Mouse (Mus musculus) lung, adult 18-20 months (tissue): Measurements from ENCODE around the gene Lamc1.
"Not testable (repeated sequence)": the region's sequence is repeated elsewhere in the genome, so short reads cannot be mapped to it uniquely, and the experiment has no call there.

Experiments used
- DNase-seq, 2 experiments: peaks; one replicate each; pipeline ENCODE4 v3.0.0; 2022; ENCODE audit warnings: mixed read lengths in 2 of 2

Gene Lamc1

DNA sequence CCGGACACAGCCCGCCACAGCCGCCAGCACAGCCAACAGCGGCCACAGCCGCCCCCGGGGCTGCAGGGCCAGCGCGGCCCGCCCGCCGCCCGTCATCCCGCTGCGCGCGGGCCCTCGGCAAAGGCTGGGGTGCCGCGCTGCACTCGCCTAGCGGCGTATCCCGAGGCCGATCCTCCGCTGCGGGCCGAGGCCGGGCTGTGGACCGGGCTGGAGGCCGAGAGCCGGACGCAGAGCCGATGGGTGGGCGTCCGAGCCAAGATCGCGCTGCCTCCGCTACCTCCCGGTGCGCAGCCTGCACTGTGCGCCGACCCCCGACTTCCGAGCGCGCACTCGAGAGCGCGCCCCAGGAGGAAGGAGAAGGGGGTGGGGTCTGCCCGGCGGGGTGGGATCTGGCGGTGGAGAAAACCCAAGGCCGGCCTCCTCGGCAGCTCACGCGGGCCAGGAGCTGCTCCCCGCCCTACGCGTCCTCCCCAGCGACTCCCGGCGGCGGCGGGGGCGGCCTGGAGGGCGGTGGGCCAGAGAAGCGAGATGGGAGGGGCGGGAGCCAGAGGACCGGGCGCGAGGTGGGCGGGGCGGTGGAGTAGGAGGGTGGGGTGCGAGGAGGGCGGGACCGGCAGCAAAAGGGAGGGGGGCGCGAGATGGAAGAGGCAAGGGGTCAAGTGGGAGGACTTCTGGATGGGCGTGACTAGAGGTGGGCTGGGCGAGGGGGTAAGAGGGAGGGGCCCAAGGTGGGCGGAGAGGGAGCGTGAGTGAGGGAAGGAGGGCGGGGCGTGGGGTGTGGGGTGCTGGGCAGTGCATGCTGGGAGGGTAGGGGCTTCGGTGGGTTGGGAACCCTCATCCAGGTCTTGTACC lies at the start of gene Lamc1:
Gene Lamc1 (minus strand): TSS at position 343 of the 852 bp plus-strand sequence.
- DNase-seq, result peak; percentile 91 to 93

DNA sequence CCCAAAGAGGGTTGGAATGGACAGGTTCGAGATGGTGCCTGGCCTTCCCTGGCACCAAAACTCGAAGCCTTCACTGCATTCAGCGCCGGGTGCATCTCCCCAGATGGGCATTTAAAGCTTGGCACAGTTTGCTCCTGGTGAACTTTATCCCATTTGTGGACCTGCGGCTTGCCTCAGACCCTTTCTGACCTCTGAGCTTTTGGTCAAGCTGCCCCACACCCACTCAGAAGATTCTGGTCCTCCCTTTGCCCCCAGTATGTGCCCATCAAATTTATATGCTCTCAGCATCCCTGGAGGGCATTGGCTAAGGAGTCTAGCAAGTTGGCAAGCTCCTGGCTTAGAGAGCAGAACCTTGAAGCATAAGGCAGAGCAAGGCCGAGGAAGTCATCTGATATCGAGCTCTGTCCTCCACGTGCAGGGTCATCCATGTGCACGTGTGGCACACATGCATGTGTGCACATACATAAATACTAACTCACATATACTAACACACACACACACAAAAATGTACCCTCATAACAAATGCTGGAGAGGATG lies 48.2 kb upstream of the Lamc1 start:
- DNase-seq, result no peak

GRCm38 (mm10) chr1:153379832-153380231 lies 47.2 kb upstream of the Lamc1 start:
- DNase-seq, result no peak

DNA sequence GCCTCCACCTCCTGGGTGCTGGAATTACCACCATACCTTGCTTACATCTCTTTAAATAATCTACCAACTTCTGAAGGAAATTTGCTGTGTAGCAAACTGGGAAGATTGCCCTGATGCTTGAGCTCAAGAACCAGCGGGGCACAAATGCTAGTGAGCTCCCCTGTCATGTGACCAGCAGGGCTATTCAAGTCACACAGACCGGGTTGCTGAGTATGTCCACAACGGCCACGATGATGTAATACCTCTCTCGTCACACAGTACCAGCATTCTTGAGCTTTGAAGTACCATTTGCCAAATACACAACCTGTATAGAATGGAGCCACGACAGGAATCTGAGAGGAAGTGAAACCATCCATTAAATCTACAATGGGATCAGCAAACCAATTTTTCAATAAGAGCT lies 46.0 kb upstream of the Lamc1 start:
- peak; percentile 58 to 74 for DNase-seq

DNA sequence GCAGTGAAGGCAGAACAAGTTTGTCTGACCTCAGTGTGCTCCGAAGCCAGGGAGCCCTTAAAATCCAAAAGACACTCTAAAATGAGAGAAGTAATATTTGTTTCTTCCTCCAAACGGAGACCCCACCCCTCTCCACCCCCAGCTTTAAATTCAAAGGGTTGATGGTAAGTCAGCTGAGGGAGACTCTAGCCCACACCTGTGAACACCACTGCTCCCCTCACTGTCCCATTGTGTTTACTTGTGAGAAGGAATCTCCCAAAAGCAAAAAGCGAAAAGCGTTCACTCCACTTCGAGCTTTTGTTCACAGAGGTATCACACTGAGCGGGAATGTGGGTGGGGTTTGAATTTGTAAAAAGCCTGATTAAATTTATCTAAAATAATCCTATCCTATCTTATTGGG lies 43.9 kb upstream of the Lamc1 start:
- DNase-seq, result no peak

DNA sequence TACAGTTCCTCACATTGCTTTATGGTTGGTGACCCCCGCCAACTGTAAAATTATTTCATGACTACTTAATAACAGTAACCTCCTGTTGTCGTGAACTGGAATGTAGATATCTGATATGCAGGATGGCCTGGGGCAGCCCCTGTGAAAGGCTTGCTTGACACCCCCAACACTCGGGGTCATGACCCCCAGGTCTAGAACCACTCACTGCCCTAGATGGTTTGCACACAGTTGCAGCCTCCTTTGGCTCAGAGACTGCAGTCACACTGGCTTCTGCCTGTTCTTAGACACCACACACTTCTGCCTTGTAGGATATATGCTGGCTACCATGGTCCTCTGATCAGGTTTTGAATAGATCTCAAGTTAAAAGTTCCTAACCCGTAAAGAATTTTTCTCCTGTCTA lies 41.5 kb upstream of the Lamc1 start:
- no peak for DNase-seq

GRCm38 (mm10) chr1:153371846-153372245 lies 39.3 kb upstream of the Lamc1 start:
- no peak for DNase-seq

DNA sequence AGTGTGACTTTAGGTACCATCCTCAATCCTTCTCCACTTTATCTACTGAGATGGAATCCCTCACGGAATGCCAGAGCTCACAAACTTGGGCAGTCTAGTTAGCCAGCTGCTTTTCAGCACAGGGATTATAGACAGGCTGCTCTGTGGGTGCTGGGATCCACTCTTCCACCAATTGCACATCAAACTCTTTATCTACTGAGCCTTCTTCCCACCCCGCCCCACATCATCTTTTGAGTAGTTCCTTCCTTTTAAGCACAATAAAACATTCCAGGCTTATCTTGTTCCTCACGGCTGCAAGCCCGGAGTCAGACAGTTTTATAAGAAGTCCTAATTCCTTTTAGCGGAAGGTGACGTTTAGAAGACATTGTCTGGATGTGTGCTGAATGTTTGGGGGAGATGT lies 36.4 kb upstream of the Lamc1 start:
- no peak for DNase-seq

- peak; percentile 62 to 74 for DNase-seq
These were observed 34.5 kb upstream of the Lamc1 start for GRCm38 (mm10) chr1:153367048-153367447.

DNA sequence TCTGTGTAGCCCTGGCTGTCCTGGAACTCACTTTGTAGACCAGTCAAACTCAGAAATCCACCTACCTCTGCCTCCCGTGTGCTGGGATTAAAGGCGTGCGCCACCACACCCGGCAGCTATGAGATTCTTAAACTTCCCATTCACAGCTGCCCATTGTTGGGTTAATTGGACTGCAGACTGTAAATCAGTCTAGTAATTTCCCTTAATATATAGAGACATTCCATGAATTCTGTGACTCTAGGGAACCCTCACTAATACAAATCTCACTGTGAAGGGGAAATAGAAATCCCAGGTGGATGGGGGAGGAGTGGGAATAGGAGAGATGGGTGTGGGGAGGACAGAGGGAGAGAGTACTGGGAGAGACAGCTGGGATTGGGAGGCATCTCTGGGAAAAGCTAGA lies 29.3 kb upstream of the Lamc1 start:
- DNase-seq, result no peak

DNA sequence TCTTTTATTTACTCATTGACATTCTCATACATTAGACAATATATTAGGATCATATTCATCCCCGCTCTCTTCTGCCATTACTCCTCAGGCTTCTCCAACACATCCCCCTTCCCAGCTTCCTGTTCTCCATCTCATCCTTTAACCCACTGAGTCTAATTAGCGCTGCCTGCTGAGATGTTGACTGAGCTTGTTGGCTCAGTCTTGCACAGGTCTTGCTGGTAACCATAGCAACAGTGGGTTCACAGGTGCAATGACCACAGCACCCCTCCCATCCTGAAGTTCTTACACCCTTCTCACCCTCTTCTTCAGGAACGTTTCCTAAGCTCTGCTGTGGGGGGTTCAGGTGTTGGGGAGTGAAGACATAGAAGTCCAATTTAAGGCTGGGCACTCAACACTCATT lies 28.0 kb upstream of the Lamc1 start:
- no peak for DNase-seq

DNA sequence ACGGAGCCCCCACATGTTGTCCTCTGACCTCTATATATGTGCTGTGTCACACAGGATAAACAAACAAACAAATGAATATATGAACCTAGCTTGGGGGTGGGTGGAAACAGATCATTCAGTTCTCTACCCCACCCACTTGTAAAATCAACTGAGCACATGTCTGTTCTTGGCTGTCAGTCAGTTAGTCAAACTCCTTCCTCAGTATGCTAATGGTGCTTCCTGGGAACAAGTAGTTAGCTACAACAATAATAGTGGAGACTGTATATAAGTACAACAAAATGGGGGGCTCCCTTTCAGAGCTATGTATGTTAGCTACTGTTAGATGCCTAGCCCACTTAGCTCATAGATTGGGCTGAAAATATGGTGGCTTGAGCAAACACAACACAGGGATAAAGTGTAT lies 24.6 kb upstream of the Lamc1 start:
- DNase-seq, result no peak

GRCm38 (mm10) chr1:153354466-153354865 lies 21.9 kb upstream of the Lamc1 start:
- peak in 1 of 2 experiments; percentile 46 for DNase-seq

GRCm38 (mm10) chr1:153353736-153354430 lies 21.3 kb upstream of the Lamc1 start:
- no peak for DNase-seq

DNA sequence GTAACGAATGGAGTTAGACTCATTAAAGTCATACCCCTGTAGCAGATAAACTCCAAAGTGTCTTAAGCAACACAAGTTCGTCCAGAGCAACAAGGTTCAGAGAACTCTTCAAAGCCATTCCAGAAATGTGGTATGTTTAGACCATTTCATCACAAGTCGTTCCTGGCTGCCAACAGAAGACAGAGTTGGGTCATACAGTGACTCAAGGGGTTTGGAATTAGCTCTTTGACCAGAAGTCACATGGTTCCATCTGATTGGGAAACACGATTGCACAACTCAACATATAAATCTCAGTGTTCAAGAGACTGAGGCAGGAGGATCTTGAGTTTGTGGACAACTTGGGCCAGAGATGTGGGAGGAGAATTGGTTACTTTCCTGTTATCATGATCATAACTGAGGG lies 18.4 kb upstream of the Lamc1 start:
- peak; percentile 33 to 63 for DNase-seq

DNA sequence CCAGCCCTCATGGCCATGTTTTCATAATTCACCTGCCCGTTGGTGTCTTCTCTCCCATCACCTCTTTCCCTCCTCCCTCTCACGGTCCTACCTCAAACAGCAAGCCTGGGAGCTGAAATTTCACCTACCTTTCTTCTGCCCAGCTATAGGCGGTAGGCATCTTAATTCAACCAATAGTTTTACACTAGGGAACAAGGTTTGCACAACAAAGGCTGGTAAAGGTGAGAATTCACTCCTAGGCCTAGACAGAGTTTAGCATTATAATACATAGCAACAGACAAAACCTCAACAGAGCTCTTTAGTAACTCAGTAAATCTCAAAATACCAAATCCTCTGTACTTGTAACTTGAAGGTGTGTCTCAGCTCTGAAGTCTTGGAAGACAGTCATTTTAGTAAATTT lies 15.1 kb upstream of the Lamc1 start:
- no peak for DNase-seq

DNA sequence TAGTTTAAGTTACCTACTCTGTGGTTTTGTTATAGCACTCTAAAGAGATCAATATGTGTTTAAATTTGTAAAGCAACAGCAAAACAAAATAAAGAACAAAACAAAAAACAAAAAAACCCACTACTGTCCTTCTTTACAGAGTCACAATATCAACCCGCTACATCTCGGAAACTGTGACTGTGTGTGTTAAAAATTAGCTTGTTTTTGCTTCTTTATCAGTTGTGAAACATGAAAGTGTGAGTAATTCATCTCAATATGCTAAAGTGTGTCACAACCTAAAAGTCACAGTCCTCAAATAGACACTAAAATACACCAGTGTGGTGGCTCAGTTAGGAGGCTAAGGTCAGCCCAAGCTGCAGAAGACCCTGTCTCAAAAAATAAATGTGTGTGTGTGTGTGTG lies 14.5 kb upstream of the Lamc1 start:
- DNase-seq, result no peak

- no peak for DNase-seq
These were observed 13.2 kb upstream of the Lamc1 start for GRCm38 (mm10) chr1:153345699-153346291.

DNA sequence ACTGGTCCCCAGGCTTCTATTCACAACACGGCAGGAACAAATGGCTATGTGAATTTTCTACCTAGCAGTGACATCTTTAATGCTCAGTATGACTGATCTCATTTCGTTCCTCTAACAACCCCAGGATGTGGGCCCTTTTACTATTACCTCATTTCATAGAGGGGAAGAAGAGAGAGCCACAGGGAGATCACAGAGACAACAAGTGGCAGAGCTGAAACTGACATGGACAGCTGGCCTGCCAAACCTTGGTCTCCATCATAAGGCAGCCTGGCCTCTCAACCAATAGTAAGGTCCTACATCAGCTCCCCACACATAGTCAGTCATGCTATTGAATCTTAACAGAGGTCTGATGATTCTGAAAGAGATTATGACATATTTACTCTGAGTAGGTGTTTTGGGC lies 12.4 kb upstream of the Lamc1 start:
- DNase-seq, result no peak

DNA sequence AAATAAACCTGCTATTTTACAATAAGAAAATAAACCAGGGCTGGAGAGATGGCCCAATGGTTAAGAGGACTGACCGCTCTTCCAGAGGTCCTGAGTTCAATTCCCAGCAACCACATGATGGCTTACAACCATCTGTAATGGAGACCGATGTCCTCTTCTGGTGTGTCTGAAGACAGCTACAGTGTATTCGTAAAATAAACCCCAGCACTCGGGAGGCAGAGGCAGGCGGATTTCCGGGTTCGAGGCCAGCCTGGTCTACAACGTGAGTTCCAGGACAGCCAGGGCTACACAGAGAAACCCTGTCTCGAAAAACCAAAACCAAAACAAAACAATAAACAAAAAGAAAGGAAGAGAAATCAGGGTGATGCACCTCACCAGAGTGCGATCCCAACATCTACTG lies 2.9 kb upstream of the Lamc1 start:
- DNase-seq, result not testable (repeated sequence)

- peak; percentile 59 to 65 for DNase-seq
These were observed 923 bp upstream of the Lamc1 start for GRCm38 (mm10) chr1:153333296-153334121.

DNA sequence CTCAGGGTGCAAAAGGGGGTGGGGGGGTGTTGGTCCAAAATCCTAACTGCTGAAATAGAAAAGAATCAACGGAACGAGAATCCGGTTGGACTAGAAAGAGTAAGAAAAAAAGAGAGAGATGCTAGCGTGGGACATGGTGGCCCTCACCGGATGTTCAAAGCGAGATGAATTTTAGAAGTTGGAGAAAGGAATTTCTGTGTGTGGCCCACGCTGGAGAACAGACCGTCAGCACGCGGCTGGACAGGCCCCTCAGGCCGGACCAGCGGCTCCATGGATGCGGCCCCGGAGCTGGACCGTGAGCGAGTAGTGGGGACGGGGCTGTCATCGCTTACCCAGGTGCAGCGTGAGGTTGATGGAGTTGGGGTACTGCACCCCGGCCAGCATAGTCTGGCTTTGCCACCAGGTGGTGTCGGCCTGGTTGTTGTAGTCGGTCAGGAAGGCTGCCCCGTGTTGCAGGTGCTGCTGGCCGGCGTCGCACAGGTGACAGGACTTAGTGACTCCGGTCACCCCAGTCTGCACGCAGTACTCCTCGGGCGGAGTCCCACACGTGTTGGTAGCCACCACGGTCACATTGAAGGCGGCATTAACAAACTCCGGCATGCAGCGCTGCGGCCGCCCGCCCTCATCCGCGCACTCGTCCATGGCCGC lies 666 bp downstream of the Lamc1 start:
- DNase-seq, result peak; percentile 75
